ENCODE assay signal across 9 mouse cellular contexts in genomic region chr4:129238579-129239016, GRCm38 (mm10). TPM values are rescaled to one million over a fixed set of nuclear protein-coding genes. Genes with fewer than 3 reads are reported as not detected.
DNase-seq lines count a peak whose midpoint lies in the region; ATAC-seq and TF ChIP-seq lines count a peak whose summit lies in the region.
"Had no signal": no experiment of that assay in that cellular context is flagged by ENCODE, and none has a peak within 500 bp of the region (broad histone marks: within the 10 kb centered on the region; RNA-seq: fewer than 3 reads in every experiment).

No protein-coding gene starts in this region.

- H3K27ac ChIP-seq in thymus, adult 2 months (ENCODE audit: control insufficient read depth, insufficient read depth, low read length): no peak overlapping the region
- H3K27ac ChIP-seq in limb, embryonic 11.5 days (replicated peaks; ENCODE audit: low read depth, low read length): no peak overlapping the region
- H3K27ac ChIP-seq in stomach, embryonic 15.5 days: peak overlapping the region; percentile 66; the same call in 1 of the 2 replicates

- peaks cover 10% of the 10 kb centered on the region for H3K4me1 ChIP-seq in thymus, adult 2 months (replicated peaks; ENCODE audit: control insufficient read depth, insufficient read depth, low read length)
- H3K4me1 ChIP-seq in limb, embryonic 11.5 days (ENCODE audit: control insufficient read depth, insufficient read depth, low read length): peaks cover 7% of the 10 kb centered on the region; the same call in 1 of the 2 replicates
- peaks cover 52% of the 10 kb centered on the region for H3K4me1 ChIP-seq in stomach, embryonic 15.5 days

- H3K9ac ChIP-seq in limb, embryonic 11.5 days (ENCODE audit: low read length): peak overlapping the region; percentile 70
- H3K9ac ChIP-seq in stomach, embryonic 15.5 days: peak overlapping the region; percentile 65

- peak overlapping the region; percentile 97 for H3K4me2 ChIP-seq in limb, embryonic 11.5 days (ENCODE audit: low read depth, severe bottlenecking)
- H3K4me2 ChIP-seq in stomach, embryonic 15.5 days: peak overlapping the region; percentile 98

- H3K4me3 ChIP-seq in thymus, adult 2 months (ENCODE audit: control insufficient read depth, insufficient read depth, low read length): peak overlapping the region; percentile 18
- peak overlapping the region; percentile 82 for H3K4me3 ChIP-seq in limb, embryonic 11.5 days (ENCODE audit: low read depth, low read length)
- peak overlapping the region; percentile 75 for H3K4me3 ChIP-seq in stomach, embryonic 15.5 days (replicated peaks)

- H3K36me3 ChIP-seq in thymus, adult 2 months (ENCODE audit: control insufficient read depth, insufficient read depth, low read length): no peaks in the 10 kb centered on the region
- H3K36me3 ChIP-seq in limb, embryonic 11.5 days (ENCODE audit: control insufficient read depth, insufficient read depth, low read length): no peaks in the 10 kb centered on the region
- H3K36me3 ChIP-seq in stomach, embryonic 15.5 days: no peaks in the 10 kb centered on the region

- H3K9me3 ChIP-seq in limb, embryonic 11.5 days (ENCODE audit: control insufficient read depth, low read length): no peaks in the 10 kb centered on the region
- H3K9me3 ChIP-seq in stomach, embryonic 15.5 days: no peaks in the 10 kb centered on the region

- 22% methylated on average over 23 of the region's 23 CpGs for WGBS in thymus, adult 2 months
- WGBS in limb, embryonic 11.5 days: under 1% methylated on average over 23 of the region's 23 CpGs
- WGBS in stomach, embryonic 15.5 days: 0% methylated on average over 20 of the region's 23 CpGs

- H3K27me3 ChIP-seq in thymus, adult 2 months (ENCODE audit: control insufficient read depth, insufficient read depth, low read length): peaks cover 4% of the 10 kb centered on the region; the same call in 1 of the 2 replicates
- no peaks in the 10 kb centered on the region for H3K27me3 ChIP-seq in limb, embryonic 11.5 days (ENCODE audit: control insufficient read depth, insufficient read depth, low read length)
- no peaks in the 10 kb centered on the region for H3K27me3 ChIP-seq in stomach, embryonic 15.5 days (replicated peaks)
- H3K27me3 ChIP-seq: Patski had no signal

- TF ChIP-seq CTCF in thymus, adult 2 months (IDR thresholded peaks at IDR 0.05; ENCODE audit: borderline replicate concordance, control insufficient read depth, extremely low read depth, insufficient read depth, low read length, poor library complexity): no peak

- peak; percentile 67 for ATAC-seq in limb, embryonic 11.5 days (ENCODE audit: insufficient number of reproducible peaks, low FRiP score, low TSS enrichment, low read depth)
- ATAC-seq in stomach, embryonic 15.5 days (ENCODE audit: insufficient read depth, low FRiP score, low read depth): no peak

- intact Hi-C loops in heart, postnatal 25 days (cut with DNase I): no loop called here

- DNase-seq in heart, adult 11 months: peak; percentile 88
- no peak for DNase-seq in heart, postnatal 25 days (ENCODE audit: low spot score)
- no peak for DNase-seq in thymus, adult 2 months
- DNase-seq in thymus, postnatal 14 days: no peak
- no peak for DNase-seq in limb, embryonic 11.5 days (ENCODE audit: low spot score)
- DNase-seq in kidney, postnatal 14 days: no peak
- no peak for DNase-seq in adrenal gland, postnatal 14 days

- TF ChIP-seq POLR2A in thymus, adult 2 months (IDR thresholded peaks at IDR 0.05; ENCODE audit: control insufficient read depth, extremely low read depth, insufficient read depth, low read length, poor library complexity): no peak

RNA-seq across cellular contexts. Expression of gene C77080, which starts 22.6 kb away (rescaled TPM):
- 1 to 10 TPM; 3.3 to 6.1 TPM for total RNA-seq in heart, postnatal 25 days (2021)
- polyA plus RNA-seq in thymus, adult 2 months (2012; rRNA removed): 18.7 and 19.5 TPM in 2 replicates
- 3.7 and 4.2 TPM in 2 replicates for polyA plus RNA-seq in limb, embryonic 11.5 days (2014; fragmentation: Nextera tagmentation; extraction: Ambion mirVana)
- polyA plus RNA-seq in stomach, embryonic 15.5 days (2015; fragmentation: Nextera tagmentation; extraction: Ambion mirVana): 11.8 and 12.6 TPM in 2 replicates
- 14.5 and 16.5 TPM in 2 replicates for total RNA-seq in adrenal gland, postnatal 14 days (2021)

RNA-seq across cellular contexts. Expression of gene Sync, which starts 48.8 kb away (rescaled TPM):
- 10 to 100 TPM; 15.5 to 16.3 TPM for total RNA-seq in heart, postnatal 25 days (2021)
- polyA plus RNA-seq in thymus, adult 2 months (2012; rRNA removed): 0.50 and 0.88 TPM in 2 replicates
- 0.47 and 0.59 TPM in 2 replicates for polyA plus RNA-seq in limb, embryonic 11.5 days (2014; fragmentation: Nextera tagmentation; extraction: Ambion mirVana)
- 2.0 and 2.1 TPM in 2 replicates for polyA plus RNA-seq in stomach, embryonic 15.5 days (2015; fragmentation: Nextera tagmentation; extraction: Ambion mirVana)
- total RNA-seq in adrenal gland, postnatal 14 days (2021): 1.7 and 2.5 TPM in 2 replicates

RNA-seq across cellular contexts. Expression of gene Yars, which starts 49.0 kb away (rescaled TPM):
- total RNA-seq in heart, postnatal 25 days (2021): 10 to 100 TPM; 26.9 to 30.0 TPM
- 17.6 and 19.6 TPM in 2 replicates for polyA plus RNA-seq in thymus, adult 2 months (2012; rRNA removed)
- polyA plus RNA-seq in limb, embryonic 11.5 days (2014; fragmentation: Nextera tagmentation; extraction: Ambion mirVana): 83.1 and 84.8 TPM in 2 replicates
- 72.3 and 80.0 TPM in 2 replicates for polyA plus RNA-seq in stomach, embryonic 15.5 days (2015; fragmentation: Nextera tagmentation; extraction: Ambion mirVana)
- 72.1 and 85.5 TPM in 2 replicates for total RNA-seq in adrenal gland, postnatal 14 days (2021)

RNA-seq across cellular contexts. Expression of gene S100pbp, which starts 49.1 kb away (rescaled TPM):
- 10 to 100 TPM; 12.9 to 14.1 TPM for total RNA-seq in heart, postnatal 25 days (2021)
- 45.3 and 58.7 TPM in 2 replicates for polyA plus RNA-seq in thymus, adult 2 months (2012; rRNA removed)
- polyA plus RNA-seq in limb, embryonic 11.5 days (2014; fragmentation: Nextera tagmentation; extraction: Ambion mirVana): 30.5 and 32.3 TPM in 2 replicates
- polyA plus RNA-seq in stomach, embryonic 15.5 days (2015; fragmentation: Nextera tagmentation; extraction: Ambion mirVana): 13.1 and 14.1 TPM in 2 replicates
- 24.5 and 30.0 TPM in 2 replicates for total RNA-seq in adrenal gland, postnatal 14 days (2021)

Comparison
In these comparisons a context has a peak if more than half of its experiments do, and no peak if none do; other contexts are left out.
1. H3K4me3 ChIP-seq: peak in every context shown above with its lines; median percentile 82 in limb, embryonic 11.5 days; 75 in stomach, embryonic 15.5 days; 18 in thymus, adult 2 months.